ENCODE assay signal across 8 mouse cellular contexts in the genomic region with DNA sequence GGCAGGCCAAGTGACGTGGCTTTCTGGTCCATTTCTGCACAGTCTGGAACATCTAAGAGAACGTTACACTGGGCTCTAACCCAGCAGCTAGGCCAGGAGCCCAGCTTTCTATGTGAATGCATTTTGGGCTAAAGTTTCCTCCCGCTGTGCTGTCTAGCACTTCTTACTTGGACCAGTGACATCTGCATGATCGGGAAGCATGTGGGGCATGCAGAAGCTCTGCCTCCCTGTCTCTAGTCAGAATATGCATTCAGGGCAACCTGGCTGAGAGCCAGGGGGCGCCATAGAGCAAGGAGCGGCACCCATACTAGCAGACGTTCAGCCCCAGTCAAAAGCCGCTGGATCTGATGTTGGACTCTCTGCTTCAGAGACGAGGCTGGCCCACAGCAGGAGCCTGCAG.
DNase-seq lines count a peak whose midpoint lies in the region; ATAC-seq and TF ChIP-seq lines count a peak whose summit lies in the region.
"Had no signal": no experiment of that assay in that cellular context is flagged by ENCODE, and none has a peak within 500 bp of the region (broad histone marks: within the 10 kb centered on the region; RNA-seq: fewer than 3 reads in every experiment).

No protein-coding gene starts in this region.

- no peak overlapping the region for H3K4me3 ChIP-seq in ES-E14 (ENCODE audit: insufficient read depth in 1 of 2, low read depth in 1 of 2, low read length in 2 of 2, poor library complexity in 1 of 2, severe bottlenecking in 1 of 2)
- H3K4me3 ChIP-seq: heart, embryonic 15.5 days had no signal

- DNase-seq in CD4-positive helper T cell, adult 2 months (ENCODE audit: low read depth, low spot score): peak; percentile 50
- peak; percentile 64 for DNase-seq in ES-E14 (ENCODE audit: low read depth, low spot score)
- peak; percentile 59 for DNase-seq in cerebellum, adult 11-12 months
- DNase-seq in kidney, postnatal 36 days: peak; percentile 37 to 82
- peak; percentile 75 for DNase-seq in lung, postnatal 14 days
- peak; percentile 44 to 75 for DNase-seq in spleen, adult 18-20 months

- no peaks in the 10 kb centered on the region for H3K9me3 ChIP-seq in ES-E14 (ENCODE audit: control insufficient read depth, insufficient read depth, low read depth, low read length)
- H3K9me3 ChIP-seq: heart, embryonic 15.5 days had no signal

- ATAC-seq in frontal cortex, adult (ENCODE audit: low TSS enrichment): peak; percentile 21; the same call in 1 of the 2 replicates

- in situ Hi-C loops in ES-E14 (cut with MboI; ENCODE audit: low sequenced_read_pairs in 2 of 2, unreplicated experiment in 2 of 2): loop anchor here (25.0 kb wide), 2 partner anchors 146 to 821 kb away; a partner anchor contains a TSS

- no peak overlapping the region for H3K9ac ChIP-seq in ES-E14 (ENCODE audit: insufficient read depth, low read depth, low read length, poor library complexity, severe bottlenecking)
- H3K9ac ChIP-seq: heart, embryonic 15.5 days had no signal

- H3K4me1 ChIP-seq in ES-E14 (ENCODE audit: control insufficient read depth in 2 of 2, insufficient read depth in 2 of 2, low read length in 2 of 2, poor library complexity in 1 of 2): no peaks in the 10 kb centered on the region

- no peaks in the 10 kb centered on the region for H3K36me3 ChIP-seq in ES-E14 (ENCODE audit: control insufficient read depth, insufficient read depth, low read length, poor library complexity, severe bottlenecking)
- H3K36me3 ChIP-seq: heart, embryonic 15.5 days had no signal

- no peak overlapping the region for H3K27ac ChIP-seq in ES-E14 (ENCODE audit: insufficient read depth, low read depth, low read length, poor library complexity, severe bottlenecking)
- H3K27ac ChIP-seq: heart, embryonic 15.5 days had no signal

TF ChIP-seq in ES-E14, 5 proteins besides CTCF, POLR2A, EP300 and RAD21:
- TF ChIP-seq ZC3H11A (IDR thresholded peaks at IDR 0.05; ENCODE audit: borderline replicate concordance, low read depth, low read length) (peak; percentile 27; the same call in 1 of the 2 replicates), CHD2 (IDR thresholded peaks at IDR 0.05; ENCODE audit: low read depth, low read length) (no peak), ZNF384 (IDR thresholded peaks at IDR 0.05; ENCODE audit: low read depth, low read length) (no peak), MAFK (IDR thresholded peaks at IDR 0.05; ENCODE audit: insufficient read depth, low read depth, low read length) (no peak), HCFC1 (IDR thresholded peaks at IDR 0.05; ENCODE audit: borderline replicate concordance, insufficient read depth, low read length) (no peak)
